Mouse (Mus musculus) urinary bladder, adult 2 months (tissue): ENCODE measurements around the gene Lama4. TPM values are rescaled to one million over a fixed set of nuclear protein-coding genes. Genes with fewer than 3 reads are reported as not detected.
A peak's percentile ranks its signal among the peaks of the same experiment; 100 is the strongest.

Experiments used
- DNase-seq: peaks from one replicate; pipeline ENCODE4 v3.0.0; 2022; ENCODE audit warnings: low spot score
- polyA plus RNA-seq: library from polyadenylated mRNA; depleted of rRNA; stranded (reverse); fragments of >200 nt; gene quantifications from 2 replicates; pipeline ENCODE4 v1.2.3, GENCODE M21; 2012; rRNA removed

The Lama4 gene
- 76.5 and 88.3 TPM in 2 replicates for polyA plus RNA-seq

DNA sequence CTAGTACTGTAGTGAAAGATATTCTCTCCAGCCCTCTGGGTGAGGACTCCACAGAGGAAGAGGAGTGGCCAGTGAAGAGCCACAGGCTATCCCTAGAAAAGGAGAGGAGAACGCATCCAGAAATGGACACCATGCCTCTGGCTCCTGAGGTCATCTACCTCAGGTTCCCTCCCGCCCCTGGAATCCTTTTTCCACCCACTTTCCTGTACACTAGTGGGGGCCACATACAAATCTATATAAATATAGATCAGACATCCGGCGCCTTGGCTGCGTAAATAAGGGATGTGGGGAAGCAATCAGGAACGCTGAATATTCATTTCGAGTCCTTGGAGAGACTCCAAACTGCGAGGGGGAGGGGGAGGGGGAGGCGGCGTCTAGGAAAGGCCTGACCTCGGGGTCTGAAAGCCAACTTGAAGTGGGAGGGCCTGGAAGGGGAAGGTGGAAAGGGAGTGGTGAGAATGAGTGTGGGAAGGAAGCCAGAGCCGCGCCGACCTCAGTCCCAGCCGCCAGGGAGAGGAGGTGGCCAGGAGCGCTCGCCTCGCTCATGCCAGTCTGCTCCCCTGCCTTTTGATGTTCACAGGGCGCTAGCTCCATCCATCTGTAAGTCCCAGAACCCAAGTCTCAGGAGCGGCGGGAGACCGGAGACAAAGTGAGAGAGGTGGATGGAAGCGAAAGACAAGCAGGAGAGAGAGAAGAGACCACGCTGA, at the start of gene Lama4:
TSS of gene Lama4 (plus strand) at position 441 of the 707 bp plus-strand sequence.
- DNase-seq, result peak; percentile 62

DNA sequence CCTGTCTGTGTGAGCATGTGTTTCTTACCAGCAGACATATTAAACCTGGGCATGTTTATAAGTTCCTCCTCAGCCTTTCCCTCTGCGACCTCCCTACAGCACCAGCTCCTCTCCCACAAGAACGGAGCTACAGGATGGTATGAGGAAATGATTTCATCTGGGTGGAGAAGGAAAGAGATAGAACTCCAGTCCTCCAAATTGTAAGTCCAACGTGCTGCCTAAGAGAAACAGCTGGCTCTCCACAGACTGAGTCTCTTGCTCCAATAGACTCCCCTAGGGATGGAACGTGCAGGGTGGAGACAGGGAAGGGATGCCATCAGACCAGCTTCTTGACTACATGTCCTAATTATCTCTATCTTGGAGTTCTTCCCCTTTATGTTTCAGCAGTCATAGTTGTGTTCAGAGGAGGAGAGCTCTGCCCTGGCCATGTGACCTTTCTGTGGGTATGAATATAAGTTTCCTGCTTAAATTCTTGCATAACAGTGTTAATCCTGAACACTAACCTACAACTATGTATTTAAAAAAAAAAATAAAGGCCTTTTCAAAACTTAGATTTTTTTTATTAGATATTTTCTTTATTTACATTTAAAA, 49.2 kb upstream of the Lama4 start:
- no peak for DNase-seq

DNA sequence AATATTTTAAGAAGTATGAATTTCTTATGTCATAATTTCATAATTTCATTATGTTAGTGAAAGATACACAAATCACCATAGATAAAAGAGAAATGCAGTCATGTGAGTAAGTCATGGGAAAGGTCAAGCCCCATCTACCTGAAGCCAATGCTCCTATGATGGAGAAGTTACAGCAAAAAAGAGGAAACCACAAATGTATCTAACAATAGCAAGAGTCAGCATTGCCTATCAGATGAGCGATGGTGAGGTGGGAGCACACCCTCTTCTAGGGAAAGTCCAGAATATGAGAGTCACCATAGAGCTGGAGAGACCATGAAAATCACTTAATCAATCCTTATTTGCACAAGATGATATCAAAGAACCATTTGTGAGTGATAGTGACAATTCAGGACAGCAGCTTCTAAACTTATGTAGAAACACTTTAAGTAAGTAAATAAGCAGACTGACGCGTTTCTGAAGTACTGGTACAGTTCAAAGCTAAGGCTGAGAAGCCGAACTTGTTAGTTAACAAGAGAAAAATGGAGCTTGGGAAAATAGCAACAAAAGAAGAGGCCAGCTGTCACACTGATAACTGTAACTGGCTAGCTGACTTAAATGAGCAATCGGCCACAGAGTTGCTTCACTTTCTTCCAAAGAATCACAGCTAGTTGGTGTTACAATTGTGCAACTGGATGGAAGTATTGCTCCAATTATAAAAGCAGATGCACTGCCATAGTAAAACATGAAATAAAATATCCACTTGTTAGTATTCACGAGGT, 36.2 kb upstream of the Lama4 start:
- DNase-seq, result no peak

DNA sequence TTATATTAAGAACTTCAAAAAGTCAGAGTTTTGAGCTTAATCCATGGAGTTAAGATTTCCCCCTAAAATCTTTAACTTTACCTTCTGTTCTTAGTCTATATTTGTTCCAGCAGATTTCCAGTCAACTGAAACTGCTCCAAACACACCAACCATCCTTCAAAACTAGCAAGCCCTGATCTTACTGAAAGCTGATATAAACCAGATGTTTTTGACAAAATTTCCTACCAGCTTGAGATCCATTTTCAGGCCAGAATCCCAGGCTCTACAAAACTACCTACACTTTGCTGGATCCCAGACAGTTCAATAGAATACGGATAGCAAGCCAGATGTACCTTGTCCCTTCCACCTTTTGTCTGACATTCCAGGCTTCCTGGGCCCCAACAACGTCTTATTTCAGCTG, 20.6 kb upstream of the Lama4 start:
- DNase-seq, result no peak

DNA sequence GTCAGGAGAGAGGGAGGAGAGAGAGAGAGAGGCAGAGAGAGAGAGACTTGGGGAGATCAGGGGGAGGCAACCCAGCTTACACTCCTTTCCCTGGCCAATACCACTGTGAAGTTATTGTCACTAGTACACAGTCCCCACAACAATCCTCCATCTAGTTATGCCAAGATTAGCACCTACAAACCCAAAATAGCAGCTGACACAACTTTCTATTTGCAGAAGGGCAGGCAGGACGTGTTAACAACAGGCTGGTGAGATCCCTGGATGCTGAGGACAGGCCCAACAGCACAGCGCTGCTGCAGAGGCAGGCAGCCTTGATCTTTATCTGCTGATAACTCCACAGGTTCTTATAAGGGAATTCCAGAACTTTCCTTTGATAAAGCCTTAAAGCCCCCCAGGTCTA, 3.4 kb upstream of the Lama4 start:
- DNase-seq, result no peak

DNA sequence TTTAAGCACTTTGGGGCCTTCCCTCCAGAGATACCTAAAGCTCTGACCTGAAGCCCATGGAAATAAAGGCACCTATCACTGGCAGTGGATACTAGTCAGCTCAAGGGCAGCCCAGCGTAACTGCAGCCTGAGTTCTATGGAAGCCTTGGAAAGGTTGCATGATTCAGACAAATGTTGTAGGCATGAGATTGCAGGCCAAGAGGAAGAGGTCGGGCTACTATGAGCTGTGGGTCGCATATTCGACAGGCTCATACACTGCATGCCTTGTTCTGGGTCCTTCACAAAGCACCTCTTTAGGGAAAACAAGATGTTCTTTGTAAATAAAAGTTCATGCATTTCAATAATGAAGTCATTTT, 618 bp upstream of the Lama4 start:
- DNase-seq, result no peak

DNA sequence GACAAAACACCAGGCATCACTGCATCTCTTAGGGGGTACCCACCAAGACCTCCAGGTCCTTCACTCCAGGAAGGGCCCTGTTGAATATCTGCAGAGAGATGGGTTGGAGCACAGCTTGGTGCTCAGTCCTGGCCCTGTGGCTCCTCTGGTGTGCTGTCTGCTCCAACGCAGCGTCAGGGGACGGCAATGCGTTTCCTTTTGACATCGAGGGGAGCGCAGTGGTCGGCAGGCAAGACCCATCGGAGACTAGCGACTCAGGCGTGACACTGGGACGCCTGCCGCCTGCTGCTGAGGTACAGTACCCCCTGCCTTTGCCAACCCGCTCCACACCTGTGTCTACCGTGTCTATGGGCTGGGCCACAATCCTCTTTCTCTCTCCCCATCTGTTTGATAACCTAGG, 542 bp downstream of the Lama4 start:
- peak; percentile 28 for DNase-seq

DNA sequence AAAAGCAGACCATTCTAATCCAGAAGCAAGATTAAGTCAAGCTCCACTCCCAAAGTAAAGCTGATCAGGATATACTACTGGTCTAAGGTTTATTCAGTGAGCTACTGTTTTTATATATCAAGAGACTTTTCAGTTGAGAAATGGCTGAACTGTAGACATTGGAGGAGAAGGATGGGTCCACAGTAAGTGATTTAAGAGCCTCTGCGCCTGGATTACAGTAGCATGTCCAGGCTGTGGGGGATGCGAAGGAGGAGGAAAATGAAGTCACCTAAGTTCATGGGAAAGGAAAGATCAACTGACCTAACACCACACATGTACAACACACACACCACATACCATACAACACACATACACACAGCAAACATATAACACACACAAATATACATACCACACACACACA, 1.3 kb downstream of the Lama4 start:
- DNase-seq, result no peak

DNA sequence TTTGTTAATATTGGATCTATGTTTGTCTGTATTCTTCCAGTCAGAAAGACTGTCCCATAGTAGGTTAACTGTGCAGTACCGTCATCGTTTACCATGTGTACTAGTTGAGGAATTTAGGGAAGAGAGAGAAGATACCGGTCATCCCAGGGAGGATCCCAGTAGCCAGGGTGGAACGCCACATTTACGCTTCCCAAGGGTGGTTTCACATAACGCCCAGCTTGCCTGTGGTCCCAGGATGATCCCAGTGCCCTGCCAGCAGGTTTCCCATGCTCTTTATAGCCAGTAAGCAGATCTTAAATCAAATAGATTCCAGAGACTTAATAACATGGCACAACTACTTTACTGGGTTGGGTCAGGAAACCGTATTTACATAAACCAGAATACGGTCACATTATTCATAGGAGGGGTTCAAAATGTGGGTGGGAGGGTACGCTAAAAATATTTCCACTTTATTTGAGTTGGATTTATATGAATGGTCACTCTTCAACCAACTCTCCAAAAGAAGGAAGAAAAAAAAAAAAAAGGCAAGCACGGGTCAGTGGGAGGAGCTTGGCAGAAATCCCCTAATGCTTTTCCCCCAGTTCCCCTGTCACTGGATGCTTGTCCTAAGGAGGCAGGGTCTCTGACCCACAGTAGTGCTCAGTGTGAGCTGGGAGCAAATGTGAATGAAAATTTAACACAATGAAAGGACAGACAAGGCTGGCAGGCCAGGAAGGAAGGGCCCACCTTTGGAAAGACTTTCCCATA, 3.2 kb downstream of the Lama4 start:
- DNase-seq, result no peak

DNA sequence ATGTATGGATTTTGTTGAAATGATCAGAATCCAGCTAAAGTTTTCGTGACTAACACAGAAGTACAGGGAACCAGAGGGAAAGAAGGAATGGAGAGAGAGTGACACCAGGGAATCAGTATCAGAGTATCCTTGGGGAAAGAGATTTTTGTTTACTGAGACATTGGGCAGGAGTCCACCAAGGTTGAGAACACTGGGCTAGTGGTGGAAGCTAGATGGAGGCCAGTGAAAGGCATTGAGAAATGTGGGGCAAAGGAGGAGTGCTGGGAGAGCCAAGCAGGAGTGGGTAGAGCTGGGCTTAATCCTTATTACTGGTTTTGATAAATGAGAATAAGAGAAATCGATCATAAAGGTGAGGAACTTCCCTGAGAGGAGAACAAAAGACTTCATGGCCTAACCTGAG, 4.2 kb downstream of the Lama4 start:
- no peak for DNase-seq

DNA sequence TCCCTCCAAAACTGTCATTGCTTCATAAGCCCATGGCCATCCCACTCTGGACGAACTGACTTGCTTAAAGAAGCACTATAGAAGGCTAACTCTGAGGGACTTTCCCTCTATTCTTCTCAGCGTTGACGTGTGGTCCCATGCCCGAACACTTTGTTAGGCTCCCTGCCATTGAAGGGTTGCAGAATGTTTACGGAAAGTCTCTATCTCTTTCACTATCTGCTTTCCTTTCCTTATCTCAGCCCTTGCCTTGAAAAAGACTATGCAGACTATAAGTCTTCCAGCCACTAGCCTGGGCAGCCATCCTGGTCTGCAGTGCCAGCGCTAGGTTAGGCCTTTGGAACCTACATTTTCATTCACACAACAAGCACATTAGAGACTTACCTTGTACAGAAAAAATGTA, 4.7 kb downstream of the Lama4 start:
- DNase-seq, result no peak

DNA sequence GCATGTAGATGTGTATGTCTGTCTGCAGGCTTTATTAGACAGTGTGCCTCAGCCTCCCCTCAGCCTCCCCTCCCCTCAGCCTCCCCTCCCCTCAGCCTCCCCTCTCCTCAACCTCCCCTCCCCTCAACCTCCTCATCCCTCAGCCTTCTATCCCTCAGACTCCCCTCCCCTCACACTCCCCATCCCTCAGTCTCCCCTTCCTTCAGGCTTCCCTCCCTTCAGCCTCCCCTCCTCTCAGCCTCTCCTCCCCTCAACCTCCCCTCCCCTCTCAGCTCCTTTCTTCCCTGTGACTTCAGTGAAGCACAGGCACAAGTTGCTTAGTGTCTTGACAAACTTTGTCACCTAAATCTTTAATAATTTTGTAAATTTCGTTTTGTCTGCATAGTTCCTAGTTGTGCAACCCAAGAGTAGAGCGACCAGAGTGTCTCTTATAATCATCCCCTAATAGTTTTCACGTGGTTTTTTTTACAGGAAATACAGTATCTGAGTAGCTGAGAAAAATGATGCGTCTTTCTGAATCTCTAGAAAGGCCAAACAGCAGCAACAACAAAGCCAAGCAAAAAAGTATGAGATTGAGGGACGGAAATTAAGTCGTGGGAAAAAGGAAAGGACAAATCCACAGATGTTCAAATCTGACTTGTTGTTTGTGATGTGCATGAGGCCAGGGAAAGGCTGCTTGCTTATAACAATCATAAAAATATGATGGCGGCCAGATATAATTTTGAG, 7.1 kb downstream of the Lama4 start:
- no peak for DNase-seq

DNA sequence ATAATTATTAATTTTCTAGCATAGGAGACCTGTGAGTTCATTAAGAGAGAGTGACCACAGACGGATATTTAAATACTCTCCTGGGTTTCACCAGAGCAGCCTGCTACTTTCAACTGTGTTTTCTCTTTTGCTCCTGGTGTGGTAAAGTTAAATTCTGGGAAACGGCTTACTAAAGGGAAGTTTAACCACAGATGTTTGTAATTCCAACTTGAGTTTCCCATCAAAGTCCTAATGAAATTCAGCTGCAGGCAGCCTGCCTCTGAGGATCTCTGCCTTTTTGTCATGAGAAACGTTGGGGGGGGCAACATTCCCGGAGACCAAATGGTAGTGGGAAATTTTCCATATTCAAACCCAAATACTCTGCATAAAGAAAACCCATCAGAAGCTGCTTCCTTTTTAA, 7.7 kb downstream of the Lama4 start:
- no peak for DNase-seq

DNA sequence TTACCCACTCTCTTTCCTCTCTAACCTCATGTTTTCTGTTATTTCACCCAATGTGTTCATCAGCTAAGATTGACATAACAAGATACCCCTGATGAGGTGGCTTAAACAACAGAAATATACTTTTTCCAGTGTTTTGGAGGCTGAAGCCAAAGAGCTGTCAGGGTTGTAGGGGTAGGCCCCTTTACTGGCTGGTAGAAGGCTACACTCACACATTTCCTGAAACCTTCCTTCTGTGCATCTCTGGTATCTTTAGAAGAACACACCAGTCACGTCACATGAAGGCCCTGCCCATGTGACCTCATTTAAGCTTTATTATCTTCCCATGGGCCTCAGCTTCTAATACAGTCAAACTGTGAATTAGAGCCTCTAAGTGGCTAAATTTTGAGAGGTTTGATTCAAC, 12.9 kb downstream of the Lama4 start:
- no peak for DNase-seq

DNA sequence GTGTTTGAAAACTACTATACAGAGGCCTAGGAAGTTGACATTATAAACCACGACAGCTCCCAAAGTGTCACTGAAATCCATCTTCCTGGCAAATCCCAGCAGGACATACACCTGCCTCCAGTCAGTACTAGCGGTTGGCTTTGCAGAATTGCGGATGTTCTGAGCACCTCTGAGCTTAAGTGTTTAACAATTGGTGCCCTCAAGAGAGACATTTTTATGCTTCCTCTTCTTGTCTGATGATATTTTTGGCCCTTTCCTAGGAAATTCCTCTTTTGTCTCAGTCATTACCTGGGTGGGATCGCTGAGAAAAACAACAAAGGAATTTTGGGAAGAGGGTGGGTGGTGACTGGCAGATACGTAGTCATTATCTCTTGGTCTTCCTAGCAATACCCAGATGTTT, 14.4 kb downstream of the Lama4 start:
- DNase-seq, result no peak

DNA sequence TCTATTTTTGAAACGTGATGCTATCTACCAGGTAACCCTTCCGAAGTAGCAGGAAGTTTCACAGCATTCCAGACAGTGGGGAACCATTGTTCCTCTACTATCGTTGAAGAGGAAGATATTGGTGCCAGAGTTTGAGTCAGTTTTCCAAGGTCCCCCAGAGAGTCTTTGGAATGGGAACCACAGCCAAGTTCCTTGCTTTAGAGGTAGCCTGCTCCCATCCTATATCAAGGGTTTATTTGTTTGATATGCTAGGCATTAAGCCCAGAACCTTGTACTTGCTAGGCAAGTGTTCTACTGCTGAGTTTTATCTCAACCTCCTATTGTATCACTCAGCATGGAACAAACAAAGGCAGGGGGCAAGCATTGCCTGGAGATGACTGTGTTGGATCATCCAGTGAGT, 15.7 kb downstream of the Lama4 start:
- no peak for DNase-seq

DNA sequence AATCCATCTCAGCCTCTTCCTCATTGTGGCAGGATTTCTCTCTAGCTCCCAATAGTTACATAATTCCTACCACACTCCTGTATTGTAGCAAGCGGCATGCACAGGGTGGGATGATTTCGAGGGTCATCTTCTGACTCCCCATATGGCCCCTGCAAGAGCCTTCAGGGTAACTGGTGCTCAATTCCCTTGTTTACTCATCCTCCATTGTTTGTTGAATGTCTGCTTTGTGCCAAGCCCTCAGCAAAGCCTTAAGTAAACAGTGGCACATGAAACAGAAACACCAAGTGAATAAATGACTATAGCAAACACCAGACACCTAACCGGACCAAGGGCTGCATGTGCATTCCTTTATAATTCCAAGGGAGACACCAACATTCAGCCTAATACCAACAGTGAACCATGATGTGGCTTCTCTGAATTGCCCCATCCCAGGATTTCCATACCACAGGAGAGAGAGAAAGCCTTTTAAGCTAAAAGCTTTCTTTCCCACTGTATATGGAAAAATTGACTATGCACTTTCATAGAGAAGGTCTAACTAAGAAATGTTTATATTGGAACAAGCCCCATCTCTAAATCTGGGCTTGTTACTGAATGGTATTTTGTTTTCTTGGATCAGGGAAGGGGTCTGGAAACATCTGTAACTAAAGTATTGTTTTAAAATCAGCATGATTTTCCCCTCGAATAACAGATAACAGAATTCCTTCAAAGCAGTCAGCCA, 19.2 kb downstream of the Lama4 start:
- no peak for DNase-seq

DNA sequence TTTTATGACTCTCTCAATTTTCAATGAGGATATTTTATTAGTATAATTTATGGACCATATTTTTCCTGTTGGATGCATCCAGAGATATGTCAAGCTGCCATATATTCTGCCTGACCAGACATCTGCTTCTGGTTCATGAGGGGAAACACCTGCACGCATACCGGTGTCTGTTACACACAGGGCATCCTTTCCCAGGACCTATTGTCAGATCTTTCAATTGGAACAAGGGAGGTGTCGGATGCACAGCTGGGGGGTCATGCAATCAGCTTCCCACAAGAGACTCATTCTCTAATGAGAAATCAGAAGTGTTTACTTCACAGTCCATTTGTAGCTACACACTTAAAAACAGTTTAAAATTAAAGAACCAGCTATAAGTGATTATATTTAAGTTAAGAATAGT, 20.7 kb downstream of the Lama4 start:
- DNase-seq, result no peak

DNA sequence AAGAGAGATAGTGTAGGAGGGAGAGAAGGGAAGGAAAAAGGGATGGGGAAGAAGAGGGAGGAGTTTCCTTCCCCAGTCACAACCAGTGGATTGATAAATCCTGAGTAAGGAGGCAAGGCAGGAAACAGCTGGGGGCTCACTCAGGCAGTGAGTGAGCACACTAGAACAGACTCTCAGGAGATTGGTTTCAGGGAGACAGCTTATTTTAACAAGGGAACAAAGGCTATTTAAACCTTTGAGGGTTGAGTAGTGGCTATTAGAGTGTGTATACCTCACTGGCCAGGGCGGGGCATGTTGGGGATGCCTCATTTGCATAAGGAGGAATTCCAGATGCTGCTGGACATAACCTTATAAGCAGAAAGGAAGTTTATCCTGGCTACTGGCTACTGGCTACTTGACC, 27.5 kb downstream of the Lama4 start:
- no peak for DNase-seq

DNA sequence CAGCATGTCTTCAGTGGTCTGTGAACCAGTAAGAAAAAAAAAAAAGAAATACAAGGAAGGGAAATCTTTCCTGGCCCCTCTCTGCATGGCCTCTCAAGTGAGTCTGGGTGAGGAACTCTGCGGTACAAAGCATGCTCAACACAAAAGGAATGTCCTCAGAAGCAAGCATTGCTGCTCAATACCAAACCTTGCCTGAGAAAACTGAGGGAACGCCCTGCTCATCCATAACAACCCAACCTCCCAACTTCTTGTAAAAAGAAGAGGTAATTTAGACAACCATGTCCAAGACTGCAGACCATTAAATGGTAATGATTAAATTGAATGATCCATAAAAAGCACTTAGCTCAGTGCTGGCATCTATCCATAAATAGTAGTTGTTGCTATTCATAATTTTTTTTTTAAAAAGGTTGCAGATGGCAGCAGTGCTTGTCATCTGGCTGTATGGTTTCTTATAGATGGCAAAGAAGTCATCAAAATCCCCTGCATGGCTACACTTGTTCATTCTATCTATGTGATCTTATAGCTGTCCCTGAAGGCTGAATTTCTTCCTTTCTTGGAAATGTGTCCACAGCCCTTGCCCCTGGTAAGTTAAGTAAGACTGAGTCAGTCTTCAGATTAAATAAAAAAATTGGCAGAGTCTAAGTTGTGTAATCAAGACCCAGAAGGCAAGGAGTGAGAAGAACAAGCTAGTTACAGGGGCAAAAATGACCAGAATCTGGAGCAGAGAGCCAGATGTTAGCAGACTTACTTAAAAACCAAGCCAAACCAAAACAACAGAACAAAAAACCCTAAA, 28.5 kb downstream of the Lama4 start:
- DNase-seq, result no peak
